Mouse (Mus musculus) spleen, adult 2 months (tissue): ENCODE measurements around the gene Sdr9c7.

Experiments
- CTCF ChIP-seq: fragments of 200-500 bp; IDR thresholded peaks from 2 replicates; pipeline ENCODE4 v1.5.1; 2011; ENCODE audit warnings: mild to moderate bottlenecking, inconsistent platforms; ENCODE audit not compliant: insufficient read depth, insufficient read length, insufficient replicate concordance; ENCODE audit errors: extremely low read depth
- POLR2A ChIP-seq: fragments of 200-500 bp; IDR thresholded peaks from 2 replicates; pipeline ENCODE4 v1.6.1; 2011; ENCODE audit warnings: low read depth, low read length, inconsistent platforms

GRCm38 (mm10) chr10:127849628-127850027 lies 48.7 kb upstream of the Sdr9c7 start, which contains the start of gene Rdh19:
- TF ChIP-seq CTCF (no peak), POLR2A (no peak)
